Mouse (Mus musculus): ENCODE data around the gene Rpl22. TPM values are rescaled to one million over a fixed set of nuclear protein-coding genes. Genes with fewer than 3 reads are reported as not detected.

Rpl22 gene
- polyA plus RNA-seq, 1 experiment from 2014 or later: 190 TPM

GRCm38 (mm10) chr4:152294188-152294929 is 31.2 kb upstream of the Rpl22 start:
- H3K4me3 ChIP-seq (ENCODE audit: low read length): no peak overlapping the region
- ATAC-seq (replicated peaks; ENCODE audit: extremely low read depth, insufficient read depth, low FRiP score): no peak
- peaks cover 24% of the 10 kb centered on the region for H3K4me1 ChIP-seq (ENCODE audit: control insufficient read depth, insufficient read depth, low read length)
- H3K27ac ChIP-seq (ENCODE audit: low read length): peak overlapping the region; percentile 51
- H3K9me3 ChIP-seq (replicated peaks; ENCODE audit: control insufficient read depth, low read length): no peaks in the 10 kb centered on the region
- WGBS: 45% methylated on average over 10 of the region's 10 CpGs
- peaks cover 37% of the 10 kb centered on the region for H3K27me3 ChIP-seq (ENCODE audit: control insufficient read depth, insufficient read depth, low read length)
- no peak overlapping the region for H3K4me2 ChIP-seq (ENCODE audit: low read depth, low read length)
- H3K9ac ChIP-seq (ENCODE audit: low read length): no peak overlapping the region
- no peaks in the 10 kb centered on the region for H3K36me3 ChIP-seq (ENCODE audit: control insufficient read depth, insufficient read depth)

- Histone ChIP-seq H3K36me3 (ENCODE audit: control insufficient read depth, insufficient read depth) (0 out of 2 replicates have a peak, but pooled peaks cover 3% of the 10 kb centered on the region), H3K27ac (ENCODE audit: low read length) (peak overlapping the region; percentile 30), H3K9ac (ENCODE audit: low read length) (no peak overlapping the region), H3K4me1 (ENCODE audit: control insufficient read depth, insufficient read depth, low read length) (peaks cover 20% of the 10 kb centered on the region), H3K4me2 (ENCODE audit: low read depth, low read length) (peak overlapping the region; percentile 12), H3K27me3 (ENCODE audit: control insufficient read depth, insufficient read depth, low read length) (peaks cover 22% of the 10 kb centered on the region), H3K4me3 (ENCODE audit: low read length) (no peak overlapping the region), H3K9me3 (replicated peaks; ENCODE audit: control insufficient read depth, low read length) (no peaks in the 10 kb centered on the region)
- WGBS: 31% methylated on average over 4 of the region's 4 CpGs
- no peak for ATAC-seq (replicated peaks; ENCODE audit: extremely low read depth, insufficient read depth, low FRiP score)
Measured at GRCm38 (mm10) chr4:152295916-152296315, 29.6 kb upstream of the Rpl22 start.

GRCm38 (mm10) chr4:152296371-152296770 is 29.2 kb upstream of the Rpl22 start:
- H3K9ac ChIP-seq (ENCODE audit: low read length): peak overlapping the region; percentile 76
- peaks cover 20% of the 10 kb centered on the region for H3K4me1 ChIP-seq (ENCODE audit: control insufficient read depth, insufficient read depth, low read length)
- no peak for ATAC-seq (replicated peaks; ENCODE audit: extremely low read depth, insufficient read depth, low FRiP score)
- no peaks in the 10 kb centered on the region for H3K9me3 ChIP-seq (replicated peaks; ENCODE audit: control insufficient read depth, low read length)
- peak overlapping the region; percentile 83 for H3K4me2 ChIP-seq (ENCODE audit: low read depth, low read length)
- H3K27ac ChIP-seq (ENCODE audit: low read length): peak overlapping the region; percentile 81
- H3K36me3 ChIP-seq (ENCODE audit: control insufficient read depth, insufficient read depth): 0 out of 2 replicates have a peak, but pooled peaks cover 3% of the 10 kb centered on the region
- H3K4me3 ChIP-seq (ENCODE audit: low read length): peak overlapping the region; percentile 76
- WGBS: 9% methylated on average over 8 of the region's 8 CpGs
- peaks cover 18% of the 10 kb centered on the region for H3K27me3 ChIP-seq (ENCODE audit: control insufficient read depth, insufficient read depth, low read length)

- H3K36me3 ChIP-seq (ENCODE audit: control insufficient read depth, insufficient read depth): 0 out of 2 replicates have a peak, but pooled peaks cover 3% of the 10 kb centered on the region
- peak within 1 kb of the TSS; percentile 87 for H3K9ac ChIP-seq (ENCODE audit: low read length)
- H3K9me3 ChIP-seq (replicated peaks; ENCODE audit: control insufficient read depth, low read length): no peaks in the 10 kb centered on the region
- H3K27me3 ChIP-seq (ENCODE audit: control insufficient read depth, insufficient read depth, low read length): peaks cover 10% of the 10 kb centered on the region
- peak; percentile 95 for ATAC-seq (replicated peaks; ENCODE audit: extremely low read depth, insufficient read depth, low FRiP score)
- H3K4me2 ChIP-seq (ENCODE audit: low read depth, low read length): peak within 1 kb of the TSS; percentile 96
- peaks cover 20% of the 10 kb centered on the region for H3K4me1 ChIP-seq (ENCODE audit: control insufficient read depth, insufficient read depth, low read length)
- peak within 1 kb of the TSS; percentile 81 for H3K27ac ChIP-seq (ENCODE audit: low read length)
- H3K4me3 ChIP-seq (ENCODE audit: low read length): peak within 1 kb of the TSS; percentile 76
- WGBS: under 1% methylated on average over 116 of the region's 119 CpGs
Measured at GRCm38 (mm10) chr4:152296874-152297861, 28.4 kb upstream of the Rpl22 start, which contains the start of gene Icmt. TSS of gene Icmt (plus strand) at chr4:152297227.

- no peak for ATAC-seq (replicated peaks; ENCODE audit: extremely low read depth, insufficient read depth, low FRiP score)
- no peaks in the 10 kb centered on the region for H3K9me3 ChIP-seq (replicated peaks; ENCODE audit: control insufficient read depth, low read length)
- no peak overlapping the region for H3K27ac ChIP-seq (ENCODE audit: low read length)
- H3K27me3 ChIP-seq (ENCODE audit: control insufficient read depth, insufficient read depth, low read length): no peaks in the 10 kb centered on the region; the same call in 1 of the 2 replicates
- H3K4me1 ChIP-seq (ENCODE audit: control insufficient read depth, insufficient read depth, low read length): peaks cover 20% of the 10 kb centered on the region
- H3K4me3 ChIP-seq (ENCODE audit: low read length): no peak overlapping the region
- peaks cover 14% of the 10 kb centered on the region for H3K36me3 ChIP-seq (ENCODE audit: control insufficient read depth, insufficient read depth)
- no peak overlapping the region; the same call in 1 of the 2 replicates for H3K4me2 ChIP-seq (ENCODE audit: low read depth, low read length)
- H3K9ac ChIP-seq (ENCODE audit: low read length): peak overlapping the region; percentile 87
- 80% methylated on average over 14 of the region's 14 CpGs for WGBS
Measured at GRCm38 (mm10) chr4:152298836-152299235, 26.7 kb upstream of the Rpl22 start.

GRCm38 (mm10) chr4:152300375-152300774 is 25.2 kb upstream of the Rpl22 start:
- H3K36me3 ChIP-seq (ENCODE audit: control insufficient read depth, insufficient read depth): peaks cover 14% of the 10 kb centered on the region
- no peak overlapping the region for H3K4me3 ChIP-seq (ENCODE audit: low read length)
- no peak overlapping the region for H3K9ac ChIP-seq (ENCODE audit: low read length)
- no peak overlapping the region for H3K27ac ChIP-seq (ENCODE audit: low read length)
- no peak for ATAC-seq (replicated peaks; ENCODE audit: extremely low read depth, insufficient read depth, low FRiP score)
- H3K4me2 ChIP-seq (ENCODE audit: low read depth, low read length): no peak overlapping the region
- H3K27me3 ChIP-seq (ENCODE audit: control insufficient read depth, insufficient read depth, low read length): no peaks in the 10 kb centered on the region
- H3K4me1 ChIP-seq (ENCODE audit: control insufficient read depth, insufficient read depth, low read length): peaks cover 16% of the 10 kb centered on the region
- WGBS: 90% methylated on average over 8 of the region's 8 CpGs
- no peaks in the 10 kb centered on the region for H3K9me3 ChIP-seq (replicated peaks; ENCODE audit: control insufficient read depth, low read length)

- Histone ChIP-seq H3K36me3 (ENCODE audit: control insufficient read depth, insufficient read depth) (peaks cover 14% of the 10 kb centered on the region), H3K4me2 (ENCODE audit: low read depth, low read length) (no peak overlapping the region), H3K4me1 (ENCODE audit: control insufficient read depth, insufficient read depth, low read length) (peaks cover 10% of the 10 kb centered on the region), H3K9ac (ENCODE audit: low read length) (no peak overlapping the region), H3K27me3 (ENCODE audit: control insufficient read depth, insufficient read depth, low read length) (no peaks in the 10 kb centered on the region), H3K4me3 (ENCODE audit: low read length) (no peak overlapping the region), H3K9me3 (replicated peaks; ENCODE audit: control insufficient read depth, low read length) (no peaks in the 10 kb centered on the region), H3K27ac (ENCODE audit: low read length) (no peak overlapping the region)
- no peak for ATAC-seq (replicated peaks; ENCODE audit: extremely low read depth, insufficient read depth, low FRiP score)
- WGBS: 69% methylated on average over 11 of the region's 11 CpGs
Measured at GRCm38 (mm10) chr4:152302012-152302411, 23.5 kb upstream of the Rpl22 start.

- Histone ChIP-seq H3K4me2 (ENCODE audit: low read depth, low read length) (no peak overlapping the region), H3K36me3 (ENCODE audit: control insufficient read depth, insufficient read depth) (peaks cover 14% of the 10 kb centered on the region), H3K27ac (ENCODE audit: low read length) (no peak overlapping the region), H3K9ac (ENCODE audit: low read length) (no peak overlapping the region), H3K4me1 (ENCODE audit: control insufficient read depth, insufficient read depth, low read length) (peaks cover 7% of the 10 kb centered on the region), H3K9me3 (replicated peaks; ENCODE audit: control insufficient read depth, low read length) (no peaks in the 10 kb centered on the region), H3K27me3 (ENCODE audit: control insufficient read depth, insufficient read depth, low read length) (no peaks in the 10 kb centered on the region), H3K4me3 (ENCODE audit: low read length) (no peak overlapping the region)
- WGBS: 92% methylated on average over 10 of the region's 10 CpGs
- no peak for ATAC-seq (replicated peaks; ENCODE audit: extremely low read depth, insufficient read depth, low FRiP score)
Measured at GRCm38 (mm10) chr4:152303172-152303571, 22.4 kb upstream of the Rpl22 start.
